Mouse (Mus musculus) kidney, adult 2 months (tissue): ENCODE measurements around the gene Cacnb4.

ENCODE experiments used
- CTCF ChIP-seq: fragments of 200-500 bp; conservative IDR thresholded peaks from 2 replicates; pipeline ENCODE4 v1.5.1; 2011; ENCODE audit warnings: low read depth, mild to moderate bottlenecking, control low read depth, low read length, moderate library complexity, mixed read lengths; ENCODE audit not compliant: insufficient read depth, insufficient read length
- POLR2A ChIP-seq: fragments of 200-500 bp; IDR thresholded peaks from one replicate; pipeline ENCODE4 v1.6.1; 2011; ENCODE audit warnings: low read depth, low read length, control low read depth

- TF ChIP-seq CTCF (no peak), POLR2A (no peak)
Measured at GRCm38 (mm10) chr2:52575637-52576175, 100.9 kb downstream of the Cacnb4 start.
